Mouse (Mus musculus): Measurements from ENCODE around the gene Serpina1e. TPM values are rescaled to one million over a fixed set of nuclear protein-coding genes. Genes with fewer than 3 reads are reported as not detected.
A peak's percentile ranks its signal among the peaks of the same experiment; 100 is the strongest.

Gene Serpina1e
- under 1 TPM; 0.19 to 0.44 (median 0.36) TPM for total RNA-seq (2022)

- no peak for DNase-seq (ENCODE audit: low spot score)
Measured at GRCm38 (mm10) chr12:103958798-103959197, at the start of gene Serpina1e. Serpina1e (minus strand) TSS chr12:103958975.

GRCm38 (mm10) chr12:104004689-104005088 lies 45.9 kb upstream of the Serpina1e start:
- DNase-seq (ENCODE audit: low spot score), result no peak

GRCm38 (mm10) chr12:104003238-104003612 lies 44.5 kb upstream of the Serpina1e start:
- DNase-seq (ENCODE audit: low spot score), result no peak

GRCm38 (mm10) chr12:104002569-104003237 lies 43.9 kb upstream of the Serpina1e start:
- peak; percentile 74 for DNase-seq (ENCODE audit: low spot score)

GRCm38 (mm10) chr12:104000594-104000993 lies 41.8 kb upstream of the Serpina1e start:
- DNase-seq (ENCODE audit: low spot score), result no peak

GRCm38 (mm10) chr12:103999611-104000010 lies 40.8 kb upstream of the Serpina1e start:
- no peak for DNase-seq (ENCODE audit: low spot score)

GRCm38 (mm10) chr12:103996513-103996912 lies 37.7 kb upstream of the Serpina1e start:
- DNase-seq (ENCODE audit: low spot score), result no peak

- DNase-seq (ENCODE audit: low spot score), result peak; percentile 65
Measured at GRCm38 (mm10) chr12:103995292-103996072, 36.7 kb upstream of the Serpina1e start.

- no peak for DNase-seq (ENCODE audit: low spot score)
Measured at GRCm38 (mm10) chr12:103992945-103993344, 34.2 kb upstream of the Serpina1e start.

GRCm38 (mm10) chr12:103989857-103990256 lies 31.1 kb upstream of the Serpina1e start, which contains the start of gene Serpina11:
Serpina11 (minus strand) TSS chr12:103989957.
- DNase-seq (ENCODE audit: low spot score), result no peak

GRCm38 (mm10) chr12:103989514-103989767 lies 30.7 kb upstream of the Serpina1e start:
- DNase-seq (ENCODE audit: low spot score), result no peak

- DNase-seq (ENCODE audit: low spot score), result no peak
Measured at GRCm38 (mm10) chr12:103988754-103989513, 30.2 kb upstream of the Serpina1e start.

- DNase-seq (ENCODE audit: low spot score), result no peak
Measured at GRCm38 (mm10) chr12:103985868-103986267, 27.1 kb upstream of the Serpina1e start.

GRCm38 (mm10) chr12:103984935-103985334 lies 26.2 kb upstream of the Serpina1e start:
- peak; percentile 15 for DNase-seq (ENCODE audit: low spot score)

- DNase-seq (ENCODE audit: low spot score), result no peak
Measured at GRCm38 (mm10) chr12:103981646-103982360, 23.0 kb upstream of the Serpina1e start.

GRCm38 (mm10) chr12:103978294-103978693 lies 19.5 kb upstream of the Serpina1e start:
- DNase-seq (ENCODE audit: low spot score), result no peak

- DNase-seq (ENCODE audit: low spot score), result no peak
Measured at GRCm38 (mm10) chr12:103977846-103978245, 19.1 kb upstream of the Serpina1e start.

GRCm38 (mm10) chr12:103977060-103977459 lies 18.3 kb upstream of the Serpina1e start:
- DNase-seq (ENCODE audit: low spot score), result no peak

GRCm38 (mm10) chr12:103971080-103971479 lies 12.3 kb upstream of the Serpina1e start:
- DNase-seq (ENCODE audit: low spot score), result no peak

GRCm38 (mm10) chr12:103969577-103970116 lies 10.9 kb upstream of the Serpina1e start:
- DNase-seq (ENCODE audit: low spot score), result no peak

GRCm38 (mm10) chr12:103966761-103967160 lies 8.0 kb upstream of the Serpina1e start:
- no peak for DNase-seq (ENCODE audit: low spot score)

Data from heart, adult 8-10 months (tissue).